Mouse (Mus musculus): ENCODE results near the gene Fibcd1. TPM values are rescaled to one million over a fixed set of nuclear protein-coding genes. Genes with fewer than 3 reads are reported as not detected.
A peak's percentile ranks its signal among the peaks of the same experiment; 100 is the strongest.

The Fibcd1 gene
- total RNA-seq, 2 experiments from 2014 or later, result 0.05 TPM; not detected in 1

GRCm38 (mm10) chr2:31811086-31811958 is 34.5 kb downstream of the Fibcd1 start:
- no peak for DNase-seq (ENCODE audit: low spot score)

DNA sequence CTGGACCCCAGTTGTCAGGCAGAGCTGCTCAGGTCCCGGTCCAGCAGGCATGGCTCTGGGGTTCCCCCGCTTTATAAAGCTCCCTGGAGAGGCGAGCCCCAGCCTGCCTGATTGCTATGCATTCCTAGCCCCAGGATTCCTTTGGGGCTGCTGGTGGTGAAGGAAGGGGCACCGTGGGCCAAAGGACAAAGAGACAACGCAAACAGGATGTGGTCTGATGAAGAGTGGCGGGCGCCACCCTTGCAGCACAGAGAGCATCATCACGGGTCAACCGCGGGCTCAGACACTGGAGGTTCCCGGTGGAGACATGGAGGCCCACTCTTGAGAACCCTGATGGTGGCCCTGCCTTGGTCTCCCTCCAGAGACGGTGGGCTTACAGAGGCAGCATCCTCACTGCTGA is 35.4 kb downstream of the Fibcd1 start, which contains the start of gene Qrfp:
Gene Qrfp, minus strand, starts transcription at position 137 of the 400 bp plus-strand sequence.
- DNase-seq (ENCODE audit: low spot score), result no peak

DNA sequence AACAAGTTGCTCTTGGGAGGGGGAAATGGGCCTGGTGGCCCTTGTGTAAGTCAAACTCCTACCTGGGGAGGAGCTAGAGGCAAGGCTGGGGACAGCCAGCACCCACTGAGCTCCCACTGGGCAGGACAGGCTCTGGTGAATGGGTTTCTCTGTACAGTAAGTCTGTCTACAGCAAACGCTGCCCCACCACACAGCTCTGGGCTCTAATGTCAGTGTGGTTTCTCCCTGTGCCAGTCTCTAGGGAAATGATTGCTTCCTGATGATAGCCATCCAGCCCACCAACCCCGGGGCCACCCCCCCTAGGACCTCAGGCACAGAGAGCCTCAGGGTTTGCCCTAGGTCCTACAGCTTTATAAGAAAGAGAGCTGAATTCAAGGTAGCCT is 36.5 kb downstream of the Fibcd1 start:
- DNase-seq (ENCODE audit: low spot score), result no peak

DNA sequence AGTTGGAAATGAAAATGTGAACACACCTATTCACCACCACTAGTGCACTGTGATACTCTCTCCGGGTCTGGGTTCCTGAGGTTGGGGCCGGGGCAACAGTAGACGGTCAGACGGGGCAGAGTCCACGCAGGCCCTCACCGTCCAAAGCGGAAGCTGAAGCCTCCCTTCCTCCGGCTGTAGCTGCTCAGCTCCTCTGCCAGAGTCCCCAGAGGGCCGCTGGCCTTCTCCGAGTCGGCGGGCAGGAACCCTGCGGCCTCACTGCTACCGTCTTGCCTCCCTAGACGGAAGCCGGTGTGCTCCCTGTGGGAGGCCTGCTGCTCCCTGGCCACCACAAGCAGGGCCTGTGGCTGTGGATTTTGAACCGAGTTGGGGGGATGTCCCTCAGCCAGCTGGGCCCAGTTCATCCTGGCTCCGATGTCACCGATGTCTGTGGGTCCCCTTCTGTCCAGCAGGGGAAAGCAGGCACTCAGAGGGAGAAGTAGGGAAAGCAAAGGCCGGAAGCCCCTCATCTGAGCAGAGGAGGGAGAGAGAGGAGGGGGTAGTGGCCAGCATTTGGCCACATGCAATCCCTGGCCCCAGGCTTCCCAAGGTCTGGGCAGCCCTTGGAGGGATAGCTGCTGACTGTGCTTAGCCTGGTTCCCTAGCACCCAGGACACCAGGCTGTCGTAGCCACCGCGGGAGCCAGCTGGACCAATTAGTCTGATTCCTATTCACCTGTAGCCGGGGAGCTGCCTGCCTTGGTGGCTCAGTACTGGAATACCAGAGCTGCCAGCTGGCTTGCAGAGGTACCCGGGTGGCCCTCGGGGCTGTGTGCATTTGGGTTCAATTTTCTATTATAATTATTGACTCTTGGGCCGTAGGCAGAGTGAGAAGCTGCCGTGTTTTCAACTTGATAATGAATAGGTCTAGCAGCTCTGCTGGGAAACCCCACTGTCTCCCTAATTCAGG is 37.1 kb downstream of the Fibcd1 start:
- no peak for DNase-seq (ENCODE audit: low spot score)

DNA sequence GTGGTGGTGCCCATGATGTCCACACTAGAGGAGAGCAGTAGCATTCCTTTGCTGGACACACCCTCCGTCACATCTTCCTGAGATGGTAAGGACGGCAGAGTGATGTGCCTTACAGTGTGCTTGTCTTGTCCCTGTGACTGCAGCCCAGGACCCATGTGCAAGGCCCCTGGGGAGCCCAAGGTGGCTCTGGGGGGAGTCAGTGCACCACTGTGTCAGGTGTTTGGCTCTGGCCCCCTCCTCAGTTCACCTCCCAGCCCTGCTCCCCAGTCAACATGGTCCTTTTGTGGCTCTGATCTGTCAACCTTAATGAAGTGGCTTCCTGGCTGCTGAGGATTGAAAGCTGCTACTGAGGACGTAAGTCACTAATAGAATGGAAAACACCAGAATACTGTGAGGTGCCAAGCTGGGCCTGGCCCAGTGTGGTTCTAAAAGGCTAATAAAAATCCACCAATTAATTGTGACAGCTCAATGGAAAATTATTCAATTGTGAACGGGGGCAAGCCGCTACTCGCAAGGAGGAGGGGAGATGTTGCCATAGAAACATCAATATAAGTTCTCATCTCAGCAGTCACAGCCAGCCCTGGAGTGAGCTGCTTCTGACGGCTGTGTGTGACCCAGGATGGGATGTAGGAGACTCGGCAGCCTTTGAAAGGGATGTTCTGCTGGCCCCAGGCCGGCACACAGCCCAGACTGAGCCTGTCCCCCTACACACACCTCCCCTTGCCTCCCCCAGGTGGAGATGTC is 39.0 kb downstream of the Fibcd1 start:
- DNase-seq (ENCODE audit: low spot score), result no peak

- no peak for DNase-seq (ENCODE audit: low spot score)
Observed at GRCm38 (mm10) chr2:31803480-31803879, 42.3 kb downstream of the Fibcd1 start.

DNA sequence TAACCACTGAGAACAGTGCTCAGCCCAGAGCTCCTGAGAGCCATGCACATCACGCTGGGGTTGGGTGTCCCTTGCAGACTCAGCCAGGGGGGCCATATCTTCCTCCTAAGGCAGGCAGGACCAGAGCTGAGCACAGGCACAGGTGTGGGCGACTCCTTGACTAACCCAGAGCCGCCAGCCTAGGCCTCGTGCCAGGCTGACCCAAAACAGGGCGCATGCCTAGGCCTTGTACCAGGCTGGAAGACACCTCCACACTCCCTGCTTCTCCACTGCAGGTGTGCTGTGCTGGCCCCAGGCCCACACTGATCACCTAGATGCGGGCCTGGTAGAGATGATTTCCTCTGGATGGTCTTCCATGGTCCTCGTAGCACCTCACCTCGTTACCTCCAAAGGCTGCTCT is 43.0 kb downstream of the Fibcd1 start:
- no peak for DNase-seq (ENCODE audit: low spot score)

DNA sequence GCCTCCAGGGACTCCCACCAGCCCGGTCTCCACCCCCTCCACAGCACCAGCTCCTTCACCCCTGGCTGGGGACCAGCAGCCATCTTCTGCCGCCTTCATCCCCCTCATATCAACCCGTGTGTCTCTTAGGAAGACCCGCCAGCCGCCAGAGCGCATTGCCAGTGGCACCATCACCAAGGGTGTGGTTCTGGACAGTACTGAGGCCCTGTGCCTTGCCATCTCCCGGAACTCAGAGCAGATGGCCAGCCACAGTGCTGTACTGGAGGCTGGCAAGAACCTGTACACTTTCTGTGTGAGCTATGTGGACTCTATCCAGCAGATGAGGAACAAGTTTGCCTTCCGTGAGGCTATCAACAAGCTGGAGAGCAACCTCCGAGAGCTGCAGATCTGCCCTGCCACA is 44.4 kb downstream of the Fibcd1 start:
- no peak for DNase-seq (ENCODE audit: low spot score)

DNA sequence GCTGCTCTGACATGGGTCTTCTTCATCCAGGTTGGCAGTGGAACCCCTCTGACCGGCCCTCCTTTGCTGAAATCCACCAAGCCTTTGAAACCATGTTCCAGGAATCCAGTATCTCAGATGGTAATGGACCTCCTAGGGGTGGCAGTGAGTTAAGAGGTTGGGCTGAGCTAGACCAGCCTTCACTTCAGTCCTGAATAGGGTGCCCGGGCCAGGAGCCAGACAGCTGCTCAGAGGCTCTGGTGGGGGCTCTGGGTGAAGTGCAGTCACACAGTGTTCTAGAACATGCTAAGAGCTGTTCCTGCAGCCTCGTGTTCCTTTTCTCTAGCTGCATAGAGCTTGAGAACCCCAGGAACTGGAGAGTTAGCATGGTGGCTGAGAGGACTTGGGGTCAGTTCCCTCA is 48.9 kb downstream of the Fibcd1 start:
- peak; percentile 43 for DNase-seq (ENCODE audit: low spot score)

GRCm38 (mm10) chr2:31792611-31793010 is 53.2 kb downstream of the Fibcd1 start:
- no peak for DNase-seq (ENCODE audit: low spot score)

DNA sequence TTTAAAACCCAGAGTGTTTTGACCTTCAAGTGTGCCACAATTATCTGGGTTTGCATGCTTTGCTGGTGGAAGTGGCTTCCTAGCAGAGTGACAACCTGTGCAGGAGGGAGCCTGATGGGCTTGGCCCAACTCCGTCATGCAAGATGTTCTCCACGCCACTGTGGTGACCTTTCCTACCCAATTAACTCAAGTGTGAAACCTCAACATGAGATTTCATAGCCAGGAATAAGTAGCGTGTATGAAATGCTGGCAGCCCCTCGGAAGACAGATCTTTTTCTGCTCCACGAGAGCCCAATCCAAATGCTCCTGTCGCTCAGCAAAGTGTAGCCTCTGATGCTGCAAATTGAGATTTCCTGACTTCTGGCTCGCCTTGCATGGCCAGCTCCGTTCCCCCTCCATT is 54.5 kb downstream of the Fibcd1 start:
- no peak for DNase-seq (ENCODE audit: low spot score)

DNA sequence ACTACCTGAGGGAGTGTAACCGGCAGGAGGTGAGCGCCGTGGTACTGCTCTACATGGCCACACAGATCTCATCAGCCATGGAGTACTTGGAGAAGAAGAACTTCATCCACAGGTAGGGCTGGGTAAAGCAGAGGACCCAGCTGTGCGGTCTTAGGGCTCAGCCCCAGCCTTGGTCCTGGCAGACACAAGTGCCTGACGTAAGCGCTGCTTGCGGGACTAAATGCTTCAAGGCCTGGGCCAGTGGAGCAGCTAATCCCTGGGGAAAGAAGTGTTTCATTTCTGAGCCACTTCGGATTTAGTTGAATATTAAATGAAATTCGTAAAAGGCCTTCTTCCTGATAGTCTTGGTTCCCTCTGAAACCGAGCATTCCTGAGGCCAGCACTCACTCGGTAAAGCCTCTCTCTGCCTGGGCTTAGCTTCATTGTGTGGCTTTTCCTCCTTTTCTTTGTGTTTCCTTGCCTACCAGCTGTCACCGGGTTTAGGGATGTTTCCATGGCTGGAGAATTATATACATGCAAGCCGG is 55.0 kb downstream of the Fibcd1 start:
- DNase-seq (ENCODE audit: low spot score), result peak; percentile 47

- DNase-seq (ENCODE audit: low spot score), result no peak
Observed at GRCm38 (mm10) chr2:31789215-31789614, 56.6 kb downstream of the Fibcd1 start.

GRCm38 (mm10) chr2:31788227-31788626 is 57.6 kb downstream of the Fibcd1 start:
- no peak for DNase-seq (ENCODE audit: low spot score)

GRCm38 (mm10) chr2:31787029-31787428 is 58.8 kb downstream of the Fibcd1 start:
- peak; percentile 76 for DNase-seq (ENCODE audit: low spot score)

- DNase-seq (ENCODE audit: low spot score), result peak; percentile 91
Observed at GRCm38 (mm10) chr2:31785074-31785473, 60.7 kb downstream of the Fibcd1 start.

DNA sequence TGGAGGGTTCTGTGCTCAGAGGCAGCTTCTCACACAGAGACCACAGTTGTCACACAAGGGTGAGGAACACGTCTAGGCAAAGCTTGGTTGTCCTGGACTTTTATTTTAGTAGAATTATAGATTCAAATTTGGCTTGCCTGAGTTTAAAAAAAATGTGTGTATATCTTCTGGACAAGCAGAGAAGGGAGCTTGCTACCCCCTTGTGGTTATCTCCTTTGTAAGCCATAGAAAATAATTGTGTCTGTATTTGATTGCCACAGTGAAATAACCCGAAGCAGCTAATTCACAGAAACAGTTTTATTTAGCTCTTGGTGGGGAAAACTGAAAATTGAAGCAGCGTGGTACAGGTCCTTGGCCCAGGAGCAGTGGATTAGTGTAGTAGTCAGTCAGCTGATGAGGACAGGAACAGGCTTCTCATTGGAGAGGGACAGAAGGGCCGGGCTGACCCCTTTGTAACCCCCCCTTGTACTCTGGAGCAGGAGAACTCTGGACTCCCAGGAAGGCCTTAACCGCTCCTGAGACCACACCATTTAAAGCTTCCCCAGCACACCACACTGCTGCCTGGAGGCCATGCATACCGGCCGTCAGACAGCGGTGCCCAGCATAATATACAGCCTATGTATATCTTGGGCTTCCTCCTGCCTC is 62.7 kb downstream of the Fibcd1 start:
- DNase-seq (ENCODE audit: low spot score), result no peak

GRCm38 (mm10) chr2:31779258-31779657 is 66.5 kb downstream of the Fibcd1 start:
- no peak for DNase-seq (ENCODE audit: low spot score)

GRCm38 (mm10) chr2:31776479-31776878 is 69.3 kb downstream of the Fibcd1 start:
- no peak for DNase-seq (ENCODE audit: low spot score)

DNA sequence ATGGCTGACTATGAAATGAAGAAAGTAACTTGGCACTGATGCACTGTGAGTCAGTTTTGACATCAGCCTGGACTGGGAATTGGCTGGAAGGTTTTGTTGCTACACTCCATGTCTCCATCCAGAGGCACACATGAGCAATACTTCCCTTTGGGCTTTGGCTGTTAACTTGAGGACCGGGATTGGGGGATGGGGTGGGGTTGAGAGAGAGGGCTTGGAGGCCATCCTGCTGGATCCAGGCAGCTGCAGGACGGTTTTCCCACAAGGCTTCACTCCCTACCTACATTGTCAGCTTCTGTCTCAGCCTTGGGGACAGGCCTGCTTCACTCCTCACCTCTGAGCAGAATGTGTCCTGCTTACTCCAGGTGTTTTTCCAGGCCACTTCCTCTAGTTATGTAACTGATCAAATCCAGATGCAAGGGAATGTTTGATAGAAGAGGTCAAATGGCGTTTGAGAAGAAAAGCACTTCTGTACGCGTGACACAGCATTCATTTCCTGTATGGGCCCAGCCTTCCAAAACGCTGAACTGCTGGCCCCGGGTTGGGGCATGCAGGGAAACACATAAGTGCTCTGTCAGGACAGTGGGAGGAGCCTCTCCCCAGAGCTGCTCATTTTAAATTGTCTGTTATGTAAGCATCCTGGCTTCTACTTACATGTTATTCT is 74.9 kb downstream of the Fibcd1 start:
- peak; percentile 92 for DNase-seq (ENCODE audit: low spot score)

Data from gastrocnemius, adult 18-20 months (tissue).